In genomic region chr16:22848331-22848730, GRCm38 (mm10) we compare ENCODE assay signal across 26 mouse cellular contexts. TPM values are rescaled to one million over a fixed set of nuclear protein-coding genes. Genes with fewer than 3 reads are reported as not detected.
DNase-seq lines count a peak whose midpoint lies in the region; ATAC-seq and TF ChIP-seq lines count a peak whose summit lies in the region.
"Had no signal": no experiment of that assay in that cellular context is flagged by ENCODE, and none has a peak within 500 bp of the region (broad histone marks: within the 10 kb centered on the region; RNA-seq: fewer than 3 reads in every experiment).

No protein-coding gene starts in this region.

- TF ChIP-seq EP300 in liver, postnatal 0 days (IDR thresholded peaks at IDR 0.05; ENCODE audit: low read depth), result no peak

- H3K4me2 ChIP-seq in liver, postnatal 0 days (ENCODE audit: low read depth, low read length), result no peak overlapping the region
- H3K4me2 ChIP-seq: embryonic facial prominence, embryonic 13.5 days; forebrain, embryonic 15.5 days; hindbrain, embryonic 12.5 days had no signal

- H3K4me1 ChIP-seq in kidney, adult 2 months (ENCODE audit: control insufficient read depth, insufficient read depth, low read length), result peaks cover 10% of the 10 kb centered on the region
- H3K4me1 ChIP-seq in liver, postnatal 0 days (ENCODE audit: insufficient read depth), result peaks cover 18% of the 10 kb centered on the region
- H3K4me1 ChIP-seq in lung, adult 2 months (ENCODE audit: control insufficient read depth, insufficient read depth, low read length), result peaks cover 3% of the 10 kb centered on the region; the same call in 1 of the 2 replicates

- H3K9me3 ChIP-seq in liver, postnatal 0 days (ENCODE audit: low read length), result no peaks in the 10 kb centered on the region
- H3K9me3 ChIP-seq: embryonic facial prominence, embryonic 13.5 days; forebrain, embryonic 15.5 days; hindbrain, embryonic 12.5 days had no signal

- peak; percentile 8 for DNase-seq in kidney, adult 2 months
- no peak for DNase-seq in kidney, postnatal 10 days
- peak; percentile 86 for DNase-seq in Muller cell, postnatal 12 days (ENCODE audit: inconsistent ontology term)
- DNase-seq in adipocyte (ENCODE audit: low spot score), result peak; percentile 37
- no peak for DNase-seq in liver, postnatal 0 days
- no peak for DNase-seq in lung, adult 2 months
- no peak for DNase-seq in kidney, adult 8-10 months
- DNase-seq: adrenal gland, postnatal 10 days; cerebellum, adult 11-12 months; cerebellum, adult 9-10 months; cerebellum, postnatal 25 days; gastrocnemius, postnatal 36 days; heart, adult 2 months; heart, postnatal 10 days; heart, postnatal 4 days; kidney, adult 18-20 months had no signal

- H3K27me3 ChIP-seq in kidney, adult 2 months (replicated peaks; ENCODE audit: control insufficient read depth, insufficient read depth, low read length), result no peaks in the 10 kb centered on the region
- no peaks in the 10 kb centered on the region for H3K27me3 ChIP-seq in liver, postnatal 0 days (ENCODE audit: insufficient read depth, low read length)
- H3K27me3 ChIP-seq: embryonic facial prominence, embryonic 13.5 days; forebrain, embryonic 15.5 days; hindbrain, embryonic 12.5 days had no signal

- no peak for TF ChIP-seq POLR2A in kidney, adult 2 months (IDR thresholded peaks at IDR 0.05; ENCODE audit: low read depth, low read length)
- TF ChIP-seq POLR2A in lung, adult 2 months (IDR thresholded peaks at IDR 0.05; ENCODE audit: borderline replicate concordance, extremely low read depth, low read depth, low read length), result no peak

- no peak overlapping the region for H3K4me3 ChIP-seq in kidney, adult 2 months (ENCODE audit: insufficient read depth, low read depth, low read length)
- no peak overlapping the region for H3K4me3 ChIP-seq in liver, postnatal 0 days (ENCODE audit: low read depth, low read length)
- no peak overlapping the region for H3K4me3 ChIP-seq in lung, adult 2 months (replicated peaks; ENCODE audit: extremely low read depth, low read depth, low read length)
- H3K4me3 ChIP-seq: embryonic facial prominence, embryonic 13.5 days; erythroblast, embryonic 14.5 days; forebrain, embryonic 15.5 days; heart, adult 2 months; hindbrain, embryonic 12.5 days had no signal

- peak overlapping the region; percentile 28; the same call in 1 of the 2 replicates for H3K27ac ChIP-seq in kidney, adult 2 months (ENCODE audit: insufficient read depth, low read depth, low read length)
- H3K27ac ChIP-seq in liver, postnatal 0 days (ENCODE audit: low read depth), result no peak overlapping the region
- H3K27ac ChIP-seq: embryonic facial prominence, embryonic 13.5 days; forebrain, embryonic 15.5 days; heart, adult 2 months; hindbrain, embryonic 12.5 days had no signal

- no peak for ATAC-seq in liver, postnatal 0 days
- ATAC-seq: forebrain, embryonic 15.5 days; hindbrain, embryonic 16.5 days; inflammation-experienced regulatory T-cells, adult 6 months had no signal

- no peak overlapping the region for H3K9ac ChIP-seq in liver, postnatal 0 days (replicated peaks)
- H3K9ac ChIP-seq: embryonic facial prominence, embryonic 13.5 days; forebrain, embryonic 15.5 days; hindbrain, embryonic 12.5 days had no signal

- TF ChIP-seq CTCF in kidney, adult 2 months (conservative IDR thresholded peaks at IDR 0.05; ENCODE audit: insufficient read depth, insufficient read length, low read depth, low read length), result no peak
- TF ChIP-seq CTCF in liver, postnatal 0 days (IDR thresholded peaks at IDR 0.05; ENCODE audit: low read depth), result no peak
- TF ChIP-seq CTCF in lung, adult 2 months (IDR thresholded peaks at IDR 0.05; ENCODE audit: insufficient read depth, low read length), result no peak

- 57% methylated on average over 1 of the region's 1 CpGs for WGBS in kidney, adult 2 months
- 91% methylated on average over 1 of the region's 1 CpGs for WGBS in liver, postnatal 0 days (ENCODE audit: insufficient replicate concordance)
- 74% methylated on average over 1 of the region's 1 CpGs for WGBS in lung, adult 2 months

- no peaks in the 10 kb centered on the region for H3K36me3 ChIP-seq in kidney, adult 2 months (ENCODE audit: control insufficient read depth, insufficient read depth, low read length)
- H3K36me3 ChIP-seq in liver, postnatal 0 days (replicated peaks; ENCODE audit: insufficient read depth, low read length), result peaks cover 16% of the 10 kb centered on the region
- H3K36me3 ChIP-seq: embryonic facial prominence, embryonic 13.5 days; forebrain, embryonic 15.5 days; hindbrain, embryonic 12.5 days had no signal

RNA-seq across cellular contexts. Expression of gene Tbccd1, which starts 9.1 kb away (rescaled TPM):
- 20.1 and 20.6 TPM in 2 replicates for polyA plus RNA-seq in kidney, adult 2 months (2012; rRNA removed)
- 13.7 and 14.6 TPM in 2 replicates for polyA plus RNA-seq in liver, postnatal 0 days (2015; fragmentation: Nextera tagmentation; extraction: Ambion mirVana)
- 8.3 and 12.5 TPM in 2 replicates for polyA plus RNA-seq in lung, adult 2 months (2012; rRNA removed)

RNA-seq across cellular contexts. Expression of gene Dnajb11, which starts 9.3 kb away (rescaled TPM):
- polyA plus RNA-seq in kidney, adult 2 months (2012; rRNA removed), result 18.1 and 21.9 TPM in 2 replicates
- polyA plus RNA-seq in liver, postnatal 0 days (2015; fragmentation: Nextera tagmentation; extraction: Ambion mirVana), result 48.9 and 50.3 TPM in 2 replicates
- 18.1 and 18.6 TPM in 2 replicates for polyA plus RNA-seq in lung, adult 2 months (2012; rRNA removed)

RNA-seq across cellular contexts. Expression of gene Crygs, which starts 37.0 kb away (rescaled TPM):
- polyA plus RNA-seq in kidney, adult 2 months (2012; rRNA removed), result 0.37 and 0.53 TPM in 2 replicates
- not detected in 2 replicates for polyA plus RNA-seq in liver, postnatal 0 days (2015; fragmentation: Nextera tagmentation; extraction: Ambion mirVana)
- not detected in 2 replicates for polyA plus RNA-seq in lung, adult 2 months (2012; rRNA removed)
- polyA plus RNA-seq: C2C12; embryonic facial prominence, embryonic 13.5 days; erythroblast, embryonic 14.5 days; forebrain, embryonic 11.5 days; forebrain, embryonic 15.5 days; heart, adult 2 months; heart, embryonic 14.5 days; hindbrain, embryonic 12.5 days; inflammation-experienced regulatory T-cells, adult 6 months had no signal

RNA-seq across cellular contexts. Expression of gene Ahsg, which starts 42.7 kb away (rescaled TPM):
- 0.77 TPM in 1 of 2 replicates, not detected in the other for polyA plus RNA-seq in kidney, adult 2 months (2012; rRNA removed)
- polyA plus RNA-seq in liver, postnatal 0 days (2015; fragmentation: Nextera tagmentation; extraction: Ambion mirVana), result 25,564 and 27,060 TPM in 2 replicates
- 4.1 and 5.8 TPM in 2 replicates for polyA plus RNA-seq in lung, adult 2 months (2012; rRNA removed)
- polyA plus RNA-seq: C2C12; cortical plate, adult 2 months; embryonic facial prominence, embryonic 13.5 days; forebrain, embryonic 11.5 days; forebrain, embryonic 15.5 days; hindbrain, embryonic 12.5 days; hindbrain, embryonic 16.5 days; inflammation-experienced regulatory T-cells, adult 6 months had no signal

Comparison
In these comparisons a context has a peak if more than half of its experiments do, and no peak if none do; other contexts are left out.
1. DNase-seq: peak in kidney, adult 2 months (single experiment), Muller cell, postnatal 12 days (single experiment) and adipocyte (single experiment); none in kidney, postnatal 10 days (single experiment), liver, postnatal 0 days (single experiment), lung, adult 2 months (single experiment) and kidney, adult 8-10 months (0 of 2).